Mouse (Mus musculus): ENCODE data around the gene Gm5678. TPM values are rescaled to one million over a fixed set of nuclear protein-coding genes. Genes with fewer than 3 reads are reported as not detected.

The Gm5678 gene
- polyA plus RNA-seq, 1 experiment from 2014 or later, result not detected

DNA sequence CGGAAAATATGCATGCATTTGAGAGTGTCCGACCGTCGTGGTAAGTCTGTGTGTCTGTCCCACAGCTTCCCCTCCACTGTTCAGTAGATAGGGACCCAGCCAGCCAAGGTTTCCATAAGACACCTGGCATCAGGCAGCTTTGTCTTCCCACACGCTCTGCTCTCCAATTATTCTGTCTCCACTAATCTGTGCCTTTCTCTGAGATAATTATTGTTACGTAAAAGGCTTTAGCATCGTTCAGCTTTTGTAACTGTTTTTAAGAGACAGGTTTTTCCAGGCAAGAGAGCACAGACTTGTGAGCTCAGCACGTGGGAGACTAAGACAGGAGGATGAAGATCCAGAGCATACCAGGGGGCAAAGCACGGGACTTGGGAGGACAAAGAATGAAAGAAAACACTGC, 51.3 kb downstream of the Gm5678 start:
- peaks cover 35% of the 10 kb centered on the region for H3K27me3 ChIP-seq
- H3K36me3 ChIP-seq, result no peaks in the 10 kb centered on the region
- WGBS, result 42% methylated on average over 9 of the region's 9 CpGs
- no peak overlapping the region for H3K4me3 ChIP-seq
- H3K27ac ChIP-seq (replicated peaks), result no peak overlapping the region
- no peak overlapping the region for H3K9ac ChIP-seq (replicated peaks)
- peaks cover 18% of the 10 kb centered on the region for H3K4me1 ChIP-seq
- H3K4me2 ChIP-seq (replicated peaks), result no peak overlapping the region
- ATAC-seq (replicated peaks), result no peak
- no peaks in the 10 kb centered on the region for H3K9me3 ChIP-seq

Other genes starting within 250 kb of the Gm5678 start
- 15.5 and 20.2 TPM in 2 replicates for gene Setd4, start 24.0 kb upstream of the Gm5678 start, polyA plus RNA-seq (2015; fragmentation: Nextera tagmentation; extraction: Ambion mirVana)
- 148 TPM in 2 replicates for gene Cbr1, start 22.2 kb upstream of the Gm5678 start, polyA plus RNA-seq (2015; fragmentation: Nextera tagmentation; extraction: Ambion mirVana)
- gene Cbr3, start 55.1 kb downstream of the Gm5678 start, polyA plus RNA-seq (2015; fragmentation: Nextera tagmentation; extraction: Ambion mirVana), result 1.4 and 1.6 TPM in 2 replicates
- gene Dop1b, start 83.8 kb downstream of the Gm5678 start, polyA plus RNA-seq (2015; fragmentation: Nextera tagmentation; extraction: Ambion mirVana), result 26.2 and 27.3 TPM in 2 replicates
- gene Morc3, start 204.0 kb downstream of the Gm5678 start, polyA plus RNA-seq (2015; fragmentation: Nextera tagmentation; extraction: Ambion mirVana), result 36.3 and 41.5 TPM in 2 replicates

All from forebrain, embryonic 15.5 days (tissue).